Mouse (Mus musculus): Measurements from ENCODE around the gene Ascl3. TPM values are rescaled to one million over a fixed set of nuclear protein-coding genes. Genes with fewer than 3 reads are reported as not detected.

The Ascl3 gene
- polyA plus RNA-seq, 1 experiment from 2014 or later, result 0.56 TPM

- peak; percentile 79 for DNase-seq (ENCODE audit: low spot score)
- ATAC-seq (ENCODE audit: low FRiP score, low TSS enrichment), result peak; percentile 64
- Histone ChIP-seq H3K27ac (replicated peaks) (0 out of 2 replicates have a peak overlapping the region, but pooled peaks have one; percentile 20), H3K4me1 (replicated peaks; ENCODE audit: control insufficient read depth, insufficient read depth) (no peaks in the 10 kb centered on the region; the same call in 1 of the 2 replicates), H3K36me3 (ENCODE audit: control insufficient read depth, insufficient read depth, low read length) (peaks cover 3% of the 10 kb centered on the region; the same call in 1 of the 2 replicates), H3K4me2 (replicated peaks; ENCODE audit: low read depth) (no peak overlapping the region), H3K9me3 (ENCODE audit: control insufficient read depth, low read length) (no peaks in the 10 kb centered on the region), H3K4me3 (ENCODE audit: low read depth, low read length) (no peak overlapping the region), H3K27me3 (ENCODE audit: control insufficient read depth, insufficient read depth, low read length) (no peaks in the 10 kb centered on the region), H3K9ac (ENCODE audit: low read length) (no peak overlapping the region)
- TF ChIP-seq EP300 (optimal IDR thresholded peaks at IDR 0.05) (no peak), CTCF (IDR thresholded peaks at IDR 0.05; ENCODE audit: low read depth) (peak; percentile 92)
- WGBS, result 31% methylated on average over 4 of the region's 4 CpGs
Measured at GRCm38 (mm10) chr7:109707023-109707785, 24.3 kb downstream of the Ascl3 start.

DNA sequence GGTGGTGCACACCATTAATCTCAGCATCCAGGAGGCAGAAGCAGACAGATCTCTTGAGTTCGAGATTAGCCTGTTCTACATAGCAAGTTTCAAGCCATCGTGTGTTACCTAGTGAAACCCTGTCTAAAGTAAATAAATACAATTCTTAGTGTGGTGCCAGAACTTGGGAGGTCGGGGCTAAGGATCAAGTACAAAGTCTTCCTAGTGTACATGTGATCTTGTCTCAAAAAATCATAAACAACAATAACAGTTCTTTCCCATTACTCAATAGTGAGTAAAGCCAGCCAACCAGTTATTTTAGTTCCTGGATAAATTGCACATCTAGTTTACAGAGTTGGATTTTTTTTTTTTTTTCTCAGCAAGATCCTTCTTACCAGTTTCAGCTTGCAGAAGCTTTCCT lies 27.1 kb downstream of the Ascl3 start:
- no peaks in the 10 kb centered on the region for H3K36me3 ChIP-seq (ENCODE audit: control insufficient read depth, insufficient read depth, low read length)
- no peaks in the 10 kb centered on the region for H3K27me3 ChIP-seq (ENCODE audit: control insufficient read depth, insufficient read depth, low read length)
- TF ChIP-seq CTCF (IDR thresholded peaks at IDR 0.05; ENCODE audit: low read depth), result no peak
- TF ChIP-seq EP300 (optimal IDR thresholded peaks at IDR 0.05), result no peak
- H3K27ac ChIP-seq (replicated peaks), result peak overlapping the region; percentile 89
- no peaks in the 10 kb centered on the region for H3K9me3 ChIP-seq (ENCODE audit: control insufficient read depth, low read length)
- DNase-seq (ENCODE audit: low spot score), result no peak
- 44% methylated on average over 3 of the region's 3 CpGs for WGBS
- ATAC-seq (ENCODE audit: low FRiP score, low TSS enrichment), result no peak
- H3K4me3 ChIP-seq (ENCODE audit: low read depth, low read length), result peak overlapping the region; percentile 68
- no peak overlapping the region for H3K9ac ChIP-seq (ENCODE audit: low read length)
- H3K4me1 ChIP-seq (replicated peaks; ENCODE audit: control insufficient read depth, insufficient read depth), result no peaks in the 10 kb centered on the region; the same call in 1 of the 2 replicates
- H3K4me2 ChIP-seq (replicated peaks; ENCODE audit: low read depth), result peak overlapping the region; percentile 83; the same call in 1 of the 2 replicates

- no peak for DNase-seq (ENCODE audit: low spot score)
- no peaks in the 10 kb centered on the region for H3K9me3 ChIP-seq (ENCODE audit: control insufficient read depth, low read length)
- no peak for TF ChIP-seq EP300 (optimal IDR thresholded peaks at IDR 0.05)
- no peak; the same call in 1 of the 2 replicates for TF ChIP-seq CTCF (IDR thresholded peaks at IDR 0.05; ENCODE audit: low read depth)
- H3K27me3 ChIP-seq (ENCODE audit: control insufficient read depth, insufficient read depth, low read length), result no peaks in the 10 kb centered on the region
- 2% methylated on average over 17 of the region's 17 CpGs for WGBS
- H3K4me2 ChIP-seq (replicated peaks; ENCODE audit: low read depth), result peak overlapping the region; percentile 83
- peak overlapping the region; percentile 68 for H3K4me3 ChIP-seq (ENCODE audit: low read depth, low read length)
- H3K27ac ChIP-seq (replicated peaks), result peak overlapping the region; percentile 89
- H3K9ac ChIP-seq (ENCODE audit: low read length), result peak overlapping the region; percentile 79
- no peaks in the 10 kb centered on the region; the same call in 1 of the 2 replicates for H3K4me1 ChIP-seq (replicated peaks; ENCODE audit: control insufficient read depth, insufficient read depth)
- H3K36me3 ChIP-seq (ENCODE audit: control insufficient read depth, insufficient read depth, low read length), result no peaks in the 10 kb centered on the region
- no peak; the same call in none of the 2 replicates for ATAC-seq (ENCODE audit: low FRiP score, low TSS enrichment)
Measured at GRCm38 (mm10) chr7:109704016-109704377, 27.5 kb downstream of the Ascl3 start.

GRCm38 (mm10) chr7:109703190-109704015 lies 28.1 kb downstream of the Ascl3 start, which contains the start of the genes St5 and Akip1:
TSS of gene St5 (minus strand) at chr7:109703605.
TSS of gene Akip1 (plus strand) at chr7:109703690.
- ATAC-seq (ENCODE audit: low FRiP score, low TSS enrichment), result peak; percentile 91
- H3K4me1 ChIP-seq (replicated peaks; ENCODE audit: control insufficient read depth, insufficient read depth), result no peaks in the 10 kb centered on the region
- H3K9me3 ChIP-seq (ENCODE audit: control insufficient read depth, low read length), result no peaks in the 10 kb centered on the region
- H3K27ac ChIP-seq (replicated peaks), result peak within 1 kb of the TSS; percentile 89
- H3K4me3 ChIP-seq (ENCODE audit: low read depth, low read length), result peak within 1 kb of the TSS; percentile 68
- H3K4me2 ChIP-seq (replicated peaks; ENCODE audit: low read depth), result peak within 1 kb of the TSS; percentile 83
- DNase-seq (ENCODE audit: low spot score), result peak; percentile 97
- TF ChIP-seq EP300 (optimal IDR thresholded peaks at IDR 0.05), result no peak
- no peak for TF ChIP-seq CTCF (IDR thresholded peaks at IDR 0.05; ENCODE audit: low read depth)
- H3K36me3 ChIP-seq (ENCODE audit: control insufficient read depth, insufficient read depth, low read length), result no peaks in the 10 kb centered on the region
- 1% methylated on average over 61 of the region's 61 CpGs for WGBS
- peak within 1 kb of the TSS; percentile 79 for H3K9ac ChIP-seq (ENCODE audit: low read length)
- no peaks in the 10 kb centered on the region for H3K27me3 ChIP-seq (ENCODE audit: control insufficient read depth, insufficient read depth, low read length)

DNA sequence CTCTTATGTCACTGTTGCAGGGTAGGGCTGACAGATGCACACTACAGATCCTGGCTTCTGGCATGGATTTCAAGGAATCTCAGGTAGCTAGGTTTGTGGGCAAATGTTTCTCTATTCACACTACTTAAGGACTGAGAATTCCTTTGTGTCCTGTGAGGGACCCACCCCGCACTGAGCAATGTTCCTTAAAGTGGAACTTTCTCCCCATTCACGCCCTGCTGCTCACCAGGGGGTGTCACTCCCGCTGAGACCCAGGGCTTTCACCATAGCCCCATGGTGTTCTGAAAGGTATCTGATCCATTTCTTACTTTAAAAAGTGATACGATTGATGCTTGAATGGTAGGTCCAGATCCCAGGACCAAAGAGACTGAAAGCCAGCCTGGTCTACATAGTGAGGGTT lies 28.8 kb downstream of the Ascl3 start:
- Histone ChIP-seq H3K36me3 (ENCODE audit: control insufficient read depth, insufficient read depth, low read length) (no peaks in the 10 kb centered on the region), H3K9me3 (ENCODE audit: control insufficient read depth, low read length) (no peaks in the 10 kb centered on the region), H3K27me3 (ENCODE audit: control insufficient read depth, insufficient read depth, low read length) (no peaks in the 10 kb centered on the region), H3K4me1 (replicated peaks; ENCODE audit: control insufficient read depth, insufficient read depth) (no peaks in the 10 kb centered on the region), H3K4me2 (replicated peaks; ENCODE audit: low read depth) (no peak overlapping the region; the same call in 1 of the 2 replicates), H3K27ac (replicated peaks) (no peak overlapping the region), H3K4me3 (ENCODE audit: low read depth, low read length) (no peak overlapping the region), H3K9ac (ENCODE audit: low read length) (no peak overlapping the region)
- no peak for TF ChIP-seq CTCF (IDR thresholded peaks at IDR 0.05; ENCODE audit: low read depth)
- no peak for TF ChIP-seq EP300 (optimal IDR thresholded peaks at IDR 0.05)
- no peak for ATAC-seq (ENCODE audit: low FRiP score, low TSS enrichment)
- no peak for DNase-seq (ENCODE audit: low spot score)
- WGBS, result 51% methylated on average over 4 of the region's 4 CpGs

Measured in stomach, postnatal 0 days (tissue).